In the genomic region with DNA sequence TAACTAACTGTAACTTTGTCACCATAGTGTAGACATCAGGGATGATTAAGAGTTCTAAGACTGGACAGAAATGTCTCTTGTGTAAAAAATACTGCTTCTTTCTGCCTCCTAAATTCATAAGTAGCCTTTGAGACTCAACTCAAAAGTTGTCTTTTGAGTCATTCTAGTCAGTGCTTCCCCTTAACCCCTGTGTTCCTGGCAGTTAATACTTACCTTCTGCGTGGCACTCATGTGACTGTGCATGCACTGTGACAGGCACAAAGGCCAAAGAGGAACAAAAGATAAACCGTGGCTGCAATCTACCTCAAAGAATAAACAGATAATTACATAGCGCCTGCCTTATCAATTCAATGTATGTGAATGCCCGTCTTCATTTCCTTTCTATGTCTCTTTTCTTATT, we compare ENCODE assay signal across 28 mouse cellular contexts. TPM values are rescaled to one million over a fixed set of nuclear protein-coding genes. Genes with fewer than 3 reads are reported as not detected.
DNase-seq lines count a peak whose midpoint lies in the region; ATAC-seq and TF ChIP-seq lines count a peak whose summit lies in the region.
"Had no signal": no experiment of that assay in that cellular context is flagged by ENCODE, and none has a peak within 500 bp of the region (broad histone marks: within the 10 kb centered on the region; RNA-seq: fewer than 3 reads in every experiment).

No protein-coding gene starts in this region.

- no peaks in the 10 kb centered on the region for H3K4me1 ChIP-seq in intestine, embryonic 16.5 days (ENCODE audit: control insufficient read depth, insufficient read depth, low read length)
- no peaks in the 10 kb centered on the region for H3K4me1 ChIP-seq in intestine, postnatal 0 days (replicated peaks; ENCODE audit: control insufficient read depth, insufficient read depth, low read length)
- peaks cover 0 to 66% of the 10 kb centered on the region in 2 experiments; a peak in 2 of 4 replicates for H3K4me1 ChIP-seq in CH12.LX (ENCODE audit: control insufficient read depth in 1 of 2, insufficient read depth in 2 of 2)
- H3K4me1 ChIP-seq in kidney, adult 2 months (ENCODE audit: control insufficient read depth, insufficient read depth, low read length), result no peaks in the 10 kb centered on the region
- H3K4me1 ChIP-seq: embryonic facial prominence, embryonic 10.5 days; embryonic facial prominence, embryonic 12.5 days; forebrain, embryonic 13.5 days; forebrain, embryonic 15.5 days had no signal

- no peaks in the 10 kb centered on the region for H3K79me2 ChIP-seq in CH12.LX (replicated peaks; ENCODE audit: control insufficient read depth, extremely low read depth, insufficient read depth, poor library complexity, severe bottlenecking)

- no peak for TF ChIP-seq POLR2A in CH12.LX (IDR thresholded peaks at IDR 0.05; ENCODE audit: low read depth, low read length)
- TF ChIP-seq POLR2A in kidney, adult 2 months (IDR thresholded peaks at IDR 0.05; ENCODE audit: low read depth, low read length), result no peak

- no peaks in the 10 kb centered on the region for H3K9me3 ChIP-seq in intestine, embryonic 16.5 days (ENCODE audit: control insufficient read depth, low read length)
- no peaks in the 10 kb centered on the region for H3K9me3 ChIP-seq in intestine, postnatal 0 days (ENCODE audit: control insufficient read depth)
- H3K9me3 ChIP-seq in CH12.LX (replicated peaks; ENCODE audit: low read length), result peaks cover 11% of the 10 kb centered on the region
- H3K9me3 ChIP-seq: embryonic facial prominence, embryonic 10.5 days; embryonic facial prominence, embryonic 12.5 days; forebrain, embryonic 13.5 days; forebrain, embryonic 15.5 days had no signal

- peak; percentile 84 for DNase-seq in CH12.LX (ENCODE audit: extremely low read depth)
- DNase-seq in yolk sac, embryonic 10.5 days (ENCODE audit: low spot score), result peak; percentile 25
- no peak for DNase-seq in retina, postnatal 1 day
- DNase-seq in kidney, adult 2 months, result no peak
- DNase-seq: adrenal gland, adult 8-10 months; adrenal gland, postnatal 14 days; adrenal gland, postnatal 36 days; B cell, adult 2 months; cerebellum, adult 11-12 months; cerebellum, adult 2 months; cerebellum, adult 9-10 months; cerebellum, postnatal 10 days; cerebellum, postnatal 25 days; forebrain, postnatal 0 days had no signal

- H3K27ac ChIP-seq in intestine, embryonic 16.5 days (ENCODE audit: low read length), result no peak overlapping the region
- H3K27ac ChIP-seq in intestine, postnatal 0 days (ENCODE audit: low read depth, low read length), result no peak overlapping the region
- no peak overlapping the region for H3K27ac ChIP-seq in CH12.LX (ENCODE audit: insufficient read depth, low read depth)
- no peak overlapping the region for H3K27ac ChIP-seq in kidney, adult 2 months (ENCODE audit: insufficient read depth, low read depth, low read length)
- H3K27ac ChIP-seq: embryonic facial prominence, embryonic 10.5 days; embryonic facial prominence, embryonic 12.5 days; forebrain, embryonic 13.5 days; forebrain, embryonic 15.5 days had no signal

- H3K36me3 ChIP-seq in intestine, embryonic 16.5 days (ENCODE audit: control insufficient read depth, insufficient read depth, low read length), result no peaks in the 10 kb centered on the region
- H3K36me3 ChIP-seq in intestine, postnatal 0 days (ENCODE audit: control insufficient read depth, insufficient read depth), result no peaks in the 10 kb centered on the region
- H3K36me3 ChIP-seq in CH12.LX (replicated peaks in 1 of 2; ENCODE audit: control insufficient read depth in 1 of 2, insufficient read depth in 1 of 2, low read length in 1 of 2), result no peaks in the 10 kb centered on the region
- H3K36me3 ChIP-seq in kidney, adult 2 months (ENCODE audit: control insufficient read depth, insufficient read depth, low read length), result no peaks in the 10 kb centered on the region
- H3K36me3 ChIP-seq: embryonic facial prominence, embryonic 10.5 days; embryonic facial prominence, embryonic 12.5 days; forebrain, embryonic 15.5 days had no signal

- TF ChIP-seq CTCF in intestine, postnatal 0 days (IDR thresholded peaks at IDR 0.05; ENCODE audit: low read depth), result no peak
- no peak for TF ChIP-seq CTCF in CH12.LX (conservative IDR thresholded peaks at IDR 0.05 in 1 of 2, IDR thresholded peaks at IDR 0.05 in 1 of 2; ENCODE audit: low read depth in 2 of 2, low read length in 2 of 2)
- TF ChIP-seq CTCF in kidney, adult 2 months (conservative IDR thresholded peaks at IDR 0.05; ENCODE audit: insufficient read depth, insufficient read length, low read depth, low read length), result no peak

- dilution Hi-C loops in CH12.LX (cut with MboI; ENCODE audit: extremely low pct_ligation_motif_present, extremely low pct_unique_long_range_greater_than_20kb, low sequenced_read_pairs), result no loop called here

- ATAC-seq in intestine, embryonic 16.5 days, result 0 out of 2 replicates have a peak, but pooled peaks have one; percentile 71
- ATAC-seq in intestine, postnatal 0 days, result no peak
- ATAC-seq: activated CD4-positive, CD25-positive, alpha-beta regulatory T cell, adult 4 months; CD4-positive, CD25-positive, alpha-beta regulatory T cell, adult 4 months; forebrain, embryonic 13.5 days; forebrain, embryonic 15.5 days; forebrain, postnatal 0 days; Patski had no signal

- no peak; the same call in 1 of the 2 replicates for TF ChIP-seq RAD21 in CH12.LX (IDR thresholded peaks at IDR 0.05; ENCODE audit: low read depth, low read length)

- no peaks in the 10 kb centered on the region for H3K27me3 ChIP-seq in intestine, embryonic 16.5 days (replicated peaks; ENCODE audit: control insufficient read depth, insufficient read depth, low read length)
- H3K27me3 ChIP-seq in intestine, postnatal 0 days (replicated peaks; ENCODE audit: control insufficient read depth, insufficient read depth, low read length), result no peaks in the 10 kb centered on the region
- H3K27me3 ChIP-seq in CH12.LX (replicated peaks), result no peaks in the 10 kb centered on the region
- H3K27me3 ChIP-seq in kidney, adult 2 months (replicated peaks; ENCODE audit: control insufficient read depth, insufficient read depth, low read length), result no peaks in the 10 kb centered on the region
- H3K27me3 ChIP-seq: embryonic facial prominence, embryonic 12.5 days; forebrain, embryonic 13.5 days; forebrain, embryonic 15.5 days; Patski had no signal

- no peak overlapping the region for H3K9ac ChIP-seq in intestine, embryonic 16.5 days (ENCODE audit: low read depth, low read length)
- no peak overlapping the region for H3K9ac ChIP-seq in intestine, postnatal 0 days (ENCODE audit: low read depth, low read length)
- H3K9ac ChIP-seq in CH12.LX (ENCODE audit: insufficient read depth, low read depth), result no peak overlapping the region
- H3K9ac ChIP-seq: embryonic facial prominence, embryonic 12.5 days; forebrain, embryonic 13.5 days; forebrain, embryonic 15.5 days; forebrain, postnatal 0 days had no signal

- no peak overlapping the region for H3K4me2 ChIP-seq in intestine, embryonic 16.5 days (ENCODE audit: low read depth, low read length)
- no peak overlapping the region for H3K4me2 ChIP-seq in intestine, postnatal 0 days (replicated peaks; ENCODE audit: low read depth)
- no peak overlapping the region for H3K4me2 ChIP-seq in CH12.LX (ENCODE audit: insufficient read depth, low read depth, poor library complexity, severe bottlenecking)
- H3K4me2 ChIP-seq: embryonic facial prominence, embryonic 12.5 days; forebrain, embryonic 13.5 days; forebrain, embryonic 15.5 days had no signal

- no peak overlapping the region for H3K4me3 ChIP-seq in intestine, embryonic 16.5 days (ENCODE audit: low read length)
- H3K4me3 ChIP-seq in intestine, postnatal 0 days (ENCODE audit: low read depth, low read length), result no peak overlapping the region
- no peak overlapping the region for H3K4me3 ChIP-seq in CH12.LX (replicated peaks in 1 of 3; ENCODE audit: low read depth in 2 of 3, low read length in 2 of 3, poor library complexity in 1 of 3)
- H3K4me3 ChIP-seq in kidney, adult 2 months (ENCODE audit: insufficient read depth, low read depth, low read length), result no peak overlapping the region
- H3K4me3 ChIP-seq: embryonic facial prominence, embryonic 10.5 days; embryonic facial prominence, embryonic 12.5 days; forebrain, embryonic 13.5 days; forebrain, embryonic 15.5 days had no signal

- in situ Hi-C loops in CH12.LX (cut with MboI; ENCODE audit: low pct_ligation_motif_present, low pct_unique_long_range_greater_than_20kb, low sequenced_read_pairs), result no loop called here

- TF ChIP-seq EP300 in CH12.LX (IDR thresholded peaks at IDR 0.05; ENCODE audit: low read length), result peak; percentile 96

- WGBS in intestine, embryonic 16.5 days, result 56% methylated on average over 4 of the region's 4 CpGs
- WGBS in intestine, postnatal 0 days, result 33% methylated on average over 4 of the region's 4 CpGs
- WGBS in kidney, adult 2 months, result 81% methylated on average over 4 of the region's 4 CpGs

TF ChIP-seq in CH12.LX, 34 proteins besides CTCF, POLR2A, EP300 and RAD21 (continues in another document):
- TF ChIP-seq USF1 (IDR thresholded peaks at IDR 0.05; ENCODE audit: low read depth, low read length) (no peak), PAX5 (IDR thresholded peaks at IDR 0.05; ENCODE audit: low read length) (no peak), ELF1 (IDR thresholded peaks at IDR 0.05; ENCODE audit: low read depth, low read length) (no peak), MEF2A (IDR thresholded peaks at IDR 0.05; ENCODE audit: borderline replicate concordance, low read depth, low read length) (peak; percentile 42; the same call in 1 of the 2 replicates), MAX (IDR thresholded peaks at IDR 0.05; ENCODE audit: low read length) (0 out of 2 replicates have a peak, but pooled peaks have one; percentile 19)

RNA-seq across cellular contexts. Expression of a gene that starts 0.7 kb away (rescaled TPM):
- polyA plus RNA-seq in intestine, embryonic 16.5 days (2015; fragmentation: Nextera tagmentation; extraction: Ambion mirVana), result not detected in 2 replicates
- not detected in 2 replicates for polyA plus RNA-seq in intestine, postnatal 0 days (2015; fragmentation: Nextera tagmentation; extraction: Ambion mirVana)
- total RNA-seq in CH12.LX (2012; rRNA removed) (not detected in 2 replicates), CH12.LX (2014; rRNA removed) (not detected in 2 replicates)
- not detected in 2 replicates for polyA plus RNA-seq in CH12.LX (2012; ENCODE audit: insufficient read length, low read depth)
- polyA plus RNA-seq in kidney, adult 2 months (2012; rRNA removed), result not detected in 2 replicates
- total RNA-seq: adrenal gland, adult 18-20 months; adrenal gland, adult 8-10 months; adrenal gland, postnatal 14 days; adrenal gland, postnatal 36 days; ES-E14; forebrain, postnatal 0 days had no signal
- polyA plus RNA-seq: activated CD4-positive, CD25-positive, alpha-beta regulatory T cell, adult 4 months; CD4-positive, CD25-positive, alpha-beta regulatory T cell, adult 4 months; cerebellum, adult 2 months; cortical plate, adult 2 months; embryonic facial prominence, embryonic 10.5 days; embryonic facial prominence, embryonic 12.5 days; embryonic facial prominence, embryonic 14.5 days; forebrain, embryonic 11.5 days; forebrain, embryonic 13.5 days; forebrain, embryonic 15.5 days; forebrain, postnatal 0 days; Patski had no signal

RNA-seq across cellular contexts. Expression of a gene that starts 18.4 kb away (rescaled TPM):
- 0.07 and 0.31 TPM in 2 replicates for polyA plus RNA-seq in intestine, embryonic 16.5 days (2015; fragmentation: Nextera tagmentation; extraction: Ambion mirVana)
- not detected in 2 replicates for polyA plus RNA-seq in intestine, postnatal 0 days (2015; fragmentation: Nextera tagmentation; extraction: Ambion mirVana)
- 0.08 and 0.21 TPM in 2 replicates for total RNA-seq in CH12.LX (2012; rRNA removed)
- 0.40 and 0.43 TPM in 2 replicates for total RNA-seq in CH12.LX (2014; rRNA removed)
- polyA plus RNA-seq in CH12.LX (2012; ENCODE audit: insufficient read length, low read depth), result 0.70 and 0.76 TPM in 2 replicates
- 10.4 and 14.4 TPM in 2 replicates for polyA plus RNA-seq in kidney, adult 2 months (2012; rRNA removed)
- total RNA-seq: forebrain, postnatal 0 days had no signal
- polyA plus RNA-seq: activated CD4-positive, CD25-positive, alpha-beta regulatory T cell, adult 4 months; CD4-positive, CD25-positive, alpha-beta regulatory T cell, adult 4 months; embryonic facial prominence, embryonic 10.5 days; embryonic facial prominence, embryonic 12.5 days; embryonic facial prominence, embryonic 14.5 days; forebrain, embryonic 11.5 days; forebrain, embryonic 13.5 days; forebrain, embryonic 15.5 days; forebrain, postnatal 0 days; Patski had no signal

RNA-seq across cellular contexts. Expression of a gene that starts 55.4 kb away (rescaled TPM):
- 0.20 and 0.22 TPM in 2 replicates for polyA plus RNA-seq in intestine, embryonic 16.5 days (2015; fragmentation: Nextera tagmentation; extraction: Ambion mirVana)
- 0.24 and 0.25 TPM in 2 replicates for polyA plus RNA-seq in intestine, postnatal 0 days (2015; fragmentation: Nextera tagmentation; extraction: Ambion mirVana)
- total RNA-seq in CH12.LX (2012; rRNA removed) (0.04 TPM in 1 of 2 replicates, not detected in the other), CH12.LX (2014; rRNA removed) (0.14 and 0.28 TPM in 2 replicates)
- polyA plus RNA-seq in CH12.LX (2012; ENCODE audit: insufficient read length, low read depth), result not detected in 2 replicates
- polyA plus RNA-seq in kidney, adult 2 months (2012; rRNA removed), result 0.41 and 0.48 TPM in 2 replicates
- polyA plus RNA-seq: activated CD4-positive, CD25-positive, alpha-beta regulatory T cell, adult 4 months; CD4-positive, CD25-positive, alpha-beta regulatory T cell, adult 4 months had no signal

Comparison
In these comparisons a context has a peak if more than half of its experiments do, and no peak if none do; other contexts are left out.
1. DNase-seq: peak in CH12.LX (single experiment) and yolk sac, embryonic 10.5 days (single experiment); none in retina, postnatal 1 day (single experiment) and kidney, adult 2 months (single experiment).